Mouse (Mus musculus) hindbrain, embryonic 16.5 days (tissue): Measurements from ENCODE around the gene AI837181. TPM values are rescaled to one million over a fixed set of nuclear protein-coding genes. Genes with fewer than 3 reads are reported as not detected.

Experiments used
- ATAC-seq: fragments of 200-750 bp; cut with Nextera tagmentation; 2 replicates; pipeline ENCODE4 v1.8.0; 2017; ENCODE audit warnings: moderate TSS enrichment, moderate library complexity
- H3K27ac ChIP-seq: fragments of 300-500 bp; sonication (generic); 2 replicates; pipeline ENCODE4 v1.5.1; 2014; ENCODE audit warnings: low read depth, mild to moderate bottlenecking, control low read depth, low read length, moderate library complexity
- H3K27me3 ChIP-seq: fragments of 300-500 bp; sonication (generic); replicated peaks from 2 replicates; pipeline ENCODE4 v1.6.1; 2014; ENCODE audit warnings: low read length; ENCODE audit not compliant: control insufficient read depth, insufficient read depth
- H3K36me3 ChIP-seq: fragments of 300-500 bp; sonication (generic); 2 replicates; pipeline ENCODE4 v1.6.1; 2014; ENCODE audit warnings: mild to moderate bottlenecking, low read length, moderate library complexity, mixed read lengths; ENCODE audit not compliant: control insufficient read depth, insufficient read depth
- H3K4me1 ChIP-seq: fragments of 300-500 bp; sonication (generic); 2 replicates; pipeline ENCODE4 v1.6.1; 2014; ENCODE audit warnings: low read depth, low read length; ENCODE audit not compliant: control insufficient read depth, insufficient read depth
- H3K4me2 ChIP-seq: fragments of 300-500 bp; sonication (generic); 2 replicates; pipeline ENCODE4 v1.6.1; 2014; ENCODE audit warnings: mild to moderate bottlenecking, low read length, control low read depth, moderate library complexity
- H3K4me3 ChIP-seq: fragments of 300-500 bp; sonication (generic); 2 replicates; pipeline ENCODE4 v1.5.1; 2014; ENCODE audit warnings: mild to moderate bottlenecking, low read length, control low read depth, moderate library complexity
- H3K9ac ChIP-seq: fragments of 300-500 bp; sonication (generic); 2 replicates; pipeline ENCODE4 v1.6.1; 2014; ENCODE audit warnings: low read depth, mild to moderate bottlenecking, control low read depth, low read length, moderate library complexity
- H3K9me3 ChIP-seq: fragments of 300-500 bp; sonication (generic); 2 replicates; pipeline ENCODE4 v1.6.1; 2014; ENCODE audit warnings: mild to moderate bottlenecking, low read length, moderate library complexity; ENCODE audit not compliant: control insufficient read depth
- WGBS: fragments of 180-500 bp; shearing (Covaris S2); extraction: QIAGEN DNeasy Blood & Tissue Kit; methylation state at CpG from one replicate; pipeline ENCODE4 v1.1.7; 2014; 5-methylcytosine and 5-hydroxymethylcytosine counted together
- polyA plus RNA-seq: library from polyadenylated mRNA; unstranded; fragments of >200 nt; fragmentation: Nextera tagmentation; extraction: Ambion mirVana; gene quantifications from 2 replicates; pipeline ENCODE4 v1.2.1, GENCODE M21; 2015

The AI837181 gene
- polyA plus RNA-seq = 38.5 and 72.7 TPM in 2 replicates

- Histone ChIP-seq H3K36me3 (peaks cover 10% of the 10 kb centered on the region), H3K9me3 (no peaks in the 10 kb centered on the region), H3K27ac (peak within 1 kb of the TSS; percentile 92), H3K4me2 (peak within 1 kb of the TSS; percentile 88), H3K4me1 (peaks cover 35% of the 10 kb centered on the region), H3K9ac (peak within 1 kb of the TSS; percentile 92), H3K27me3 (no peaks in the 10 kb centered on the region), H3K4me3 (peak within 1 kb of the TSS; percentile 76)
- under 1% methylated on average over 78 of the region's 87 CpGs for WGBS
- peak; percentile 94 for ATAC-seq
Measured at GRCm38 (mm10) chr19:5424782-5425741, at the start of gene AI837181, which contains the start of gene Drap1. Gene AI837181, plus strand, starts transcription at chr19:5425144. Gene Drap1, minus strand, starts transcription at chr19:5424979.

GRCm38 (mm10) chr19:5377446-5377845 is 47.5 kb upstream of the AI837181 start:
- no peak overlapping the region for H3K4me2 ChIP-seq
- ATAC-seq = no peak
- no peaks in the 10 kb centered on the region for H3K9me3 ChIP-seq
- no peak overlapping the region for H3K27ac ChIP-seq
- 98% methylated on average over 1 of the region's 1 CpGs for WGBS
- H3K4me3 ChIP-seq = no peak overlapping the region
- peaks cover 52% of the 10 kb centered on the region for H3K36me3 ChIP-seq
- H3K27me3 ChIP-seq = no peaks in the 10 kb centered on the region
- H3K9ac ChIP-seq = no peak overlapping the region
- no peaks in the 10 kb centered on the region for H3K4me1 ChIP-seq

DNA sequence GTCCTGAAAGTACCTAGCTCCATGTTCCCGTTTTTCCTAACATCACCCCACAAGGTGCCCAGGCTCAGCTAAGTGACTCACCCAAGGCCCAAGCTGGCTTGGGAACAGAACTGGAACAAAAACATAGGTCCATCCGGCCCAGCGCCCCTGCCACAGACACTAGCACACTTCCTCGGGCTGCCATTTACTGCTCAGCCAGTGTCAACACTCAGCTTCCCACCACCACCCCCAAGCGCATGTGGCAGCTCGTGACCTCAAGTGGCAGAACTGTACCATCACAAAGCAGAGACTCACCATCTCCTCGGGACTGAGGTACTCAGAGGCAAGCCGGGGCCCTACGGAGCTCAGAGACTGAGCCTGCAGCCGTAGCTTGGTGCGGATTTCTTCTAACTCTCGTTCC is 41.6 kb upstream of the AI837181 start:
- ATAC-seq = no peak
- Histone ChIP-seq H3K4me1 (peaks cover 15% of the 10 kb centered on the region), H3K9me3 (no peaks in the 10 kb centered on the region), H3K9ac (no peak overlapping the region), H3K36me3 (peaks cover 63% of the 10 kb centered on the region), H3K4me3 (no peak overlapping the region), H3K4me2 (no peak overlapping the region), H3K27ac (no peak overlapping the region), H3K27me3 (no peaks in the 10 kb centered on the region)
- WGBS = 92% methylated on average over 12 of the region's 12 CpGs

DNA sequence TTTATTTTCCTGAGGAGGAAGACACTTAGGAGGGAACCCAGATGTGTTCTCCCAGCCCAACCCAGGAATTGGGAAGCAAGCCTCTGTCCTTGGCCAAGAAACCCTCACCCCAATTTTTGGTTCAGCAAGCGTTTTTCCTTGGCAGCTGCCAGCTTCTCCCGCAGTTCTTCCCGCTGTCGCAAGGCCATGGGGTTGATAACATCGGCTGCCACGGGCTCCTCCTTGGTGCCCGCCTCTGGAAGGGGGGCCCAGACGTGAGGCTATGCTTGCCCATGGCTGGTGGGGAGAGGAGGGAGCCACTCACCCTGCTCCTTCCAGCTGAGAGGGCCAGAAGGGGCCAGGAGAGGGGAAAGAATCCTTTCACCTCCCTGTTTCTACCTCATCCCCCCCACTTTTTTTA is 40.2 kb upstream of the AI837181 start:
- no peak overlapping the region for H3K4me2 ChIP-seq
- peaks cover 51% of the 10 kb centered on the region for H3K36me3 ChIP-seq
- no peak overlapping the region for H3K4me3 ChIP-seq
- WGBS = 92% methylated on average over 8 of the region's 8 CpGs
- no peak overlapping the region for H3K9ac ChIP-seq
- H3K4me1 ChIP-seq = peaks cover 22% of the 10 kb centered on the region
- no peaks in the 10 kb centered on the region for H3K9me3 ChIP-seq
- H3K27ac ChIP-seq = no peak overlapping the region
- ATAC-seq = no peak
- H3K27me3 ChIP-seq = no peaks in the 10 kb centered on the region

GRCm38 (mm10) chr19:5388011-5388441 is 36.9 kb upstream of the AI837181 start:
- peak overlapping the region; percentile 63 for H3K4me2 ChIP-seq
- H3K27me3 ChIP-seq = no peaks in the 10 kb centered on the region
- H3K9me3 ChIP-seq = no peaks in the 10 kb centered on the region
- peak overlapping the region; percentile 89 for H3K27ac ChIP-seq
- H3K4me1 ChIP-seq = peaks cover 28% of the 10 kb centered on the region
- peaks cover 18% of the 10 kb centered on the region for H3K36me3 ChIP-seq
- peak; percentile 34 for ATAC-seq
- H3K4me3 ChIP-seq = peak overlapping the region; percentile 92
- H3K9ac ChIP-seq = peak overlapping the region; percentile 92
- 1% methylated on average over 41 of the region's 43 CpGs for WGBS

DNA sequence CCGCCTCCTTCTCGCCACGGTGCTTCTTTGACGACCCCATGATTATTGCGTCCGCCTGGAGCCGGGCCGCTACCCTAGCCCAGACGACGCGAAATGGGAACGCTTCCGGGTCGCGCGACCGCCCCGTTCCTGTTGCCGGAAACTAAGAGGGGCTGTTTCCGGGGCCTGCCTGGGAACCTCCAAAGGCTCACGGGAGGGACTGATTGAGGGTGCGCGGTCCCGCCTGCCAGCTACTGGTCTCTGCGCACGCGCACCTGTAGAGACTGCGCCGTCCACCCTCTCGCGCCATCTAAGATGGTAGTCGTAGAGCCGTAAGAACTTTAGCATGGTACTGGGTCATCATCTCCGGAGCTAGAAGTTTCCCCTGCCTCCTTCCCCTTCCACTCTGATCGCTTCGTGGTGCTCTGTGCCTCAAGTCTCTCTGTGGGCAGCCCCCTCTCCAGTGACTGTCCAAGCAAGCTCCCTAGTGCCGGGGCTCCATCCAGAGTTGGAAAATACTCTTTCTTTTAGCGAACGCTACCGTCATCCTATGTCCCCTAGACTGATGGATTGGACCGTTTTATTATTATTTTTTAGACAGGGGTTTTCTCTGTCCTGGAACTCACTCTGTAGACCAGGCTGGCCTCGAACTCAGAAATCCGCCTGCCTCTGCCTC is 36.2 kb upstream of the AI837181 start, which contains the start of gene Sart1:
Sart1 (minus strand) TSS at position 116 of the 655 bp plus-strand sequence.
- peak within 1 kb of the TSS; percentile 63 for H3K4me2 ChIP-seq
- ATAC-seq = peak; percentile 97
- H3K4me3 ChIP-seq = peak within 1 kb of the TSS; percentile 92
- H3K27ac ChIP-seq = peak within 1 kb of the TSS; percentile 89
- no peaks in the 10 kb centered on the region for H3K9me3 ChIP-seq
- peaks cover 28% of the 10 kb centered on the region for H3K4me1 ChIP-seq
- H3K36me3 ChIP-seq = peaks cover 11% of the 10 kb centered on the region
- peak within 1 kb of the TSS; percentile 92 for H3K9ac ChIP-seq
- 3% methylated on average over 43 of the region's 43 CpGs for WGBS
- H3K27me3 ChIP-seq = no peaks in the 10 kb centered on the region

DNA sequence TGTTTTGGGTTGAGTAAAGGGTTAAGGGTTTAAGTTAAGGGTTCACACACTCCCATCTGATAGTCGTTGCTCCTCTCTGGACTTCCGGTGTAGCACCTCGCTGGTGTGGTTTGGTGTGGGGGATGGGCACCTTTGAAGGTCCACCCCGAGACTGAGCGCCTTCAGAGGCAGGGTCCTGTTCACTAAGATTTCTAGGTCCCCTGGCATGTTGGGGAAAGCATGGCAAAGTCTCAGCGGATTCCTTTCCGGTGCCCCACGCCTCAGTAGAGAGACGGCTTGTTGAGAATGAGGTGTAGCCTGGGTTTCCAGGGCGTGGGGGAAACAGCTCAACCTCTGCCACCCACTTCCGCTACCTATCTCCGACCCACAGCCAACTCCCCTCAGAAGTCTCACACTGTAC is 35.3 kb upstream of the AI837181 start:
- Histone ChIP-seq H3K4me1 (peaks cover 28% of the 10 kb centered on the region), H3K36me3 (peaks cover 3% of the 10 kb centered on the region; the same call in 1 of the 2 replicates), H3K27ac (no peak overlapping the region), H3K4me2 (peak overlapping the region; percentile 63), H3K4me3 (peak overlapping the region; percentile 92), H3K9ac (peak overlapping the region; percentile 36; the same call in 1 of the 2 replicates), H3K9me3 (no peaks in the 10 kb centered on the region), H3K27me3 (no peaks in the 10 kb centered on the region)
- ATAC-seq = no peak
- 55% methylated on average over 12 of the region's 12 CpGs for WGBS

DNA sequence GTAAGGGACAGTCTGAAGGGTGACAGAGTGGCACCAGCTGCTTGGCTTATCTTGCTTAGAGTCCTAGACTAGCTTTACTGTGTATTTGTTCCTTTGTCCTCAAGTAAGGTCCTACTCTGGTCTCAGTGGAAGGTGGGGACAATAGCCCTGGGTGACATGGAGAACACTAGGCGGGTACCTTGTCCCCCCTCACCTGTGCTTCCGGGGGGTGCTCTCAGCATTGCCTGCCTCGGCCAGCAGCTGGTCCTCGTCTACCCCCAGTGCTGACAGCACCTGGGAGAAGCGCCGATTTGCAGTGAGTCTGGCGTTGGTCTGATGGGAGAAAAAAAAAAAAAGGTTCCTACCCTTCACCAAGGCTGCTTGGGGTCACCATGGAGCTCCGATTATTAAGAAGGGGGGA is 34.5 kb upstream of the AI837181 start:
- H3K4me3 ChIP-seq = no peak overlapping the region
- 85% methylated on average over 8 of the region's 8 CpGs for WGBS
- H3K4me2 ChIP-seq = no peak overlapping the region; the same call in none of the 2 replicates
- no peak overlapping the region for H3K9ac ChIP-seq
- no peaks in the 10 kb centered on the region for H3K27me3 ChIP-seq
- no peaks in the 10 kb centered on the region; the same call in 1 of the 2 replicates for H3K36me3 ChIP-seq
- H3K9me3 ChIP-seq = no peaks in the 10 kb centered on the region
- no peak for ATAC-seq
- no peak overlapping the region for H3K27ac ChIP-seq
- peaks cover 28% of the 10 kb centered on the region for H3K4me1 ChIP-seq

DNA sequence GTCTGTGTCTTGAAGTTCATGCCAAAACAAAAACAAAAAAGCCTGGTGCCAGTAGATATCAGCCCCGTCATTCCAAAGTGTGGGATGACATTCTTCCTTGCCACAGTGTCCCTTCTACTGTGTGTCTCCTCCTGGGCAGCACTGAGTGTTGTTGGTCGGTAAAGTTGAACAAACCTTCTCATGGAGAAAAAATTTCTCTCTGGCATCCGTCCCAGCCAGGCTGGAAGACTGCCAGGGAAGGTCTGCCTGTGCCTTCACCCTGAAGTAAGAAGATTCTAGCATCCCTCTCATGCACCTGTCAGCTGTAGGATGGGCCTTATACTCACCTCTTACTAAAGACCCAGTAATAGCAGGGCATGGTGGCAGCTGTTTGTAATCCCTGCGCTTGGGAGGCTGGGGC is 32.1 kb upstream of the AI837181 start:
- no peak for ATAC-seq
- H3K9ac ChIP-seq = no peak overlapping the region
- H3K27me3 ChIP-seq = no peaks in the 10 kb centered on the region
- H3K36me3 ChIP-seq = no peaks in the 10 kb centered on the region
- no peak overlapping the region for H3K4me3 ChIP-seq
- WGBS = 48% methylated on average over 4 of the region's 4 CpGs
- no peak overlapping the region for H3K27ac ChIP-seq
- no peak overlapping the region for H3K4me2 ChIP-seq
- H3K4me1 ChIP-seq = peaks cover 14% of the 10 kb centered on the region
- H3K9me3 ChIP-seq = no peaks in the 10 kb centered on the region
